Mouse (Mus musculus) cerebellum, adult 2 months (tissue): Measurements from ENCODE around the gene Olfr180.

ENCODE experiments used
- CTCF ChIP-seq: fragments of 200-500 bp; IDR thresholded peaks from 2 replicates; pipeline ENCODE4 v1.5.1; 2011; ENCODE audit warnings: low read depth, mild to moderate bottlenecking, control low read depth, low read length, moderate library complexity, borderline replicate concordance; ENCODE audit not compliant: insufficient read depth
- POLR2A ChIP-seq: fragments of 200-500 bp; IDR thresholded peaks from 2 replicates; pipeline ENCODE4 v1.6.1; 2011; ENCODE audit warnings: low read length, control low read depth, borderline replicate concordance; ENCODE audit not compliant: insufficient read depth

DNA sequence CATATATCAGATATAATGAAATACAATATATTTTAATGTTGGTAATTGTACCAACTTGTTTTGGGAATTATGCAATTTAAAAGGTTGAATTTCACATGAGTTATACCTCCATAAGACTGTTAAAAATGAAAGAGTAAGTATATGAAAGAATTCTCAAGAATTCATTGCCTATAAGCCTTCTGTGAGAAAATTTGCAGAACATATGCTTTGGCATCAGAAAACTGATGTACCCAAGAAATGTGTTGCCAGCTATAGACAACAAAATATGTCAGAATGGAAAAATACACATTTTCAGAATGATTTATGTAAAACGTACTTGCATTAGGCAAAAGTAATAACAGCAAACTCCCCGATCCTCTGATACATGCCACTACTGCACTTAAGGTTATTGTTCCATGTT is 44.8 kb downstream of the Olfr180 start:
- TF ChIP-seq POLR2A, result no peak
- no peak for TF ChIP-seq CTCF
